Mouse (Mus musculus) intestine, embryonic 16.5 days (tissue): Measurements from ENCODE around the gene Gm48552. TPM values are rescaled to one million over a fixed set of nuclear protein-coding genes. Genes with fewer than 3 reads are reported as not detected.
A peak's percentile ranks its signal among the peaks of the same experiment; 100 is the strongest.

Source experiments
- ATAC-seq: fragments of 200-750 bp; cut with Nextera tagmentation; 2 replicates; pipeline ENCODE4 v1.8.0; 2017; ENCODE audit warnings: moderate TSS enrichment, moderate library complexity
- H3K27ac ChIP-seq: fragments of 300-500 bp; sonication (generic); 2 replicates; pipeline ENCODE4 v1.5.1; 2014; ENCODE audit warnings: mild to moderate bottlenecking, low read length
- H3K27me3 ChIP-seq: fragments of 300-500 bp; sonication (generic); replicated peaks from 2 replicates; pipeline ENCODE4 v1.6.1; 2014; ENCODE audit warnings: low read length, control low read depth, mixed read lengths; ENCODE audit not compliant: control insufficient read depth, insufficient read depth
- H3K36me3 ChIP-seq: fragments of 300-500 bp; sonication (generic); 2 replicates; pipeline ENCODE4 v1.6.1; 2014; ENCODE audit warnings: low read length, control low read depth; ENCODE audit not compliant: control insufficient read depth, insufficient read depth
- H3K4me1 ChIP-seq: fragments of 300-500 bp; sonication (generic); 2 replicates; pipeline ENCODE4 v1.6.1; 2014; ENCODE audit warnings: low read length, control low read depth, mixed read lengths; ENCODE audit not compliant: control insufficient read depth, insufficient read depth
- H3K4me2 ChIP-seq: fragments of 300-500 bp; sonication (generic); 2 replicates; pipeline ENCODE4 v1.6.1; 2014; ENCODE audit warnings: low read depth, low read length, control low read depth
- H3K4me3 ChIP-seq: fragments of 300-500 bp; sonication (generic); 2 replicates; pipeline ENCODE4 v1.5.1; 2014; ENCODE audit warnings: mild to moderate bottlenecking, low read length
- H3K9ac ChIP-seq: fragments of 300-500 bp; sonication (generic); 2 replicates; pipeline ENCODE4 v1.6.1; 2014; ENCODE audit warnings: low read depth, low read length
- H3K9me3 ChIP-seq: fragments of 300-500 bp; sonication (generic); 2 replicates; pipeline ENCODE4 v1.6.1; 2016; ENCODE audit warnings: low read length, control low read depth; ENCODE audit not compliant: control insufficient read depth
- WGBS: fragments of 180-500 bp; shearing (Covaris S2); extraction: QIAGEN DNeasy Blood & Tissue Kit; methylation state at CpG from one replicate; pipeline ENCODE4 v1.1.7; 2014; 5-methylcytosine and 5-hydroxymethylcytosine counted together
- polyA plus RNA-seq: library from polyadenylated mRNA; unstranded; fragments of >200 nt; fragmentation: Nextera tagmentation; extraction: Ambion mirVana; gene quantifications from 2 replicates; pipeline ENCODE4 v1.2.1, GENCODE M21; 2015

Gm48552 gene
- polyA plus RNA-seq, 1 experiment from 2014 or later: 1.8 TPM

GRCm38 (mm10) chr10:81408871-81409291 is 20.1 kb downstream of the Gm48552 start:
- Histone ChIP-seq H3K27me3 (peaks cover 4% of the 10 kb centered on the region; the same call in 1 of the 2 replicates), H3K4me3 (no peak overlapping the region), H3K9ac (no peak overlapping the region), H3K36me3 (peaks cover 14% of the 10 kb centered on the region), H3K9me3 (no peaks in the 10 kb centered on the region), H3K4me1 (peaks cover 73% of the 10 kb centered on the region), H3K4me2 (no peak overlapping the region), H3K27ac (peak overlapping the region; percentile 57)
- WGBS: 21% methylated on average over 9 of the region's 9 CpGs
- peak; percentile 64 for ATAC-seq

GRCm38 (mm10) chr10:81409330-81409729 is 20.5 kb downstream of the Gm48552 start:
- H3K36me3 ChIP-seq: peaks cover 14% of the 10 kb centered on the region
- H3K9ac ChIP-seq: no peak overlapping the region
- ATAC-seq: no peak
- H3K4me1 ChIP-seq: peaks cover 78% of the 10 kb centered on the region
- no peaks in the 10 kb centered on the region for H3K9me3 ChIP-seq
- peak overlapping the region; percentile 57 for H3K27ac ChIP-seq
- no peak overlapping the region for H3K4me2 ChIP-seq
- H3K27me3 ChIP-seq: peaks cover 4% of the 10 kb centered on the region; the same call in 1 of the 2 replicates
- no peak overlapping the region for H3K4me3 ChIP-seq
- WGBS: 39% methylated on average over 8 of the region's 8 CpGs

GRCm38 (mm10) chr10:81410350-81410749 is 21.5 kb downstream of the Gm48552 start:
- Histone ChIP-seq H3K4me2 (no peak overlapping the region), H3K36me3 (peaks cover 13% of the 10 kb centered on the region), H3K9me3 (no peaks in the 10 kb centered on the region), H3K4me1 (peaks cover 88% of the 10 kb centered on the region), H3K27me3 (peaks cover 4% of the 10 kb centered on the region; the same call in 1 of the 2 replicates), H3K4me3 (no peak overlapping the region), H3K27ac (peak overlapping the region; percentile 91), H3K9ac (0 out of 2 replicates have a peak overlapping the region, but pooled peaks have one; percentile 30)
- WGBS: 67% methylated on average over 4 of the region's 4 CpGs
- no peak for ATAC-seq

- Histone ChIP-seq H3K4me1 (peaks cover 94% of the 10 kb centered on the region), H3K4me3 (no peak overlapping the region), H3K27ac (peak overlapping the region; percentile 91), H3K27me3 (peaks cover 4% of the 10 kb centered on the region; the same call in 1 of the 2 replicates), H3K9ac (0 out of 2 replicates have a peak overlapping the region, but pooled peaks have one; percentile 21), H3K9me3 (no peaks in the 10 kb centered on the region), H3K36me3 (peaks cover 7% of the 10 kb centered on the region), H3K4me2 (no peak overlapping the region)
- 70% methylated on average over 9 of the region's 9 CpGs for WGBS
- no peak for ATAC-seq
These were observed 22.2 kb downstream of the Gm48552 start for GRCm38 (mm10) chr10:81410981-81411380.

GRCm38 (mm10) chr10:81411471-81412400 is 22.9 kb downstream of the Gm48552 start:
- H3K36me3 ChIP-seq: peaks cover 4% of the 10 kb centered on the region
- H3K4me1 ChIP-seq: peaks cover 95% of the 10 kb centered on the region
- 44% methylated on average over 18 of the region's 18 CpGs for WGBS
- peak; percentile 11; the same call in 1 of the 2 replicates for ATAC-seq
- H3K27me3 ChIP-seq: peaks cover 3% of the 10 kb centered on the region; the same call in 1 of the 2 replicates
- peak overlapping the region; percentile 16 for H3K4me2 ChIP-seq
- H3K9me3 ChIP-seq: no peaks in the 10 kb centered on the region
- H3K9ac ChIP-seq: peak overlapping the region; percentile 52
- H3K27ac ChIP-seq: peak overlapping the region; percentile 91
- no peak overlapping the region for H3K4me3 ChIP-seq

GRCm38 (mm10) chr10:81412586-81413309 is 23.9 kb downstream of the Gm48552 start:
- Histone ChIP-seq H3K27ac (peak overlapping the region; percentile 91), H3K4me1 (peaks cover 95% of the 10 kb centered on the region), H3K36me3 (peaks cover 4% of the 10 kb centered on the region), H3K27me3 (no peaks in the 10 kb centered on the region), H3K9ac (peak overlapping the region; percentile 52), H3K4me2 (no peak overlapping the region), H3K4me3 (no peak overlapping the region), H3K9me3 (no peaks in the 10 kb centered on the region)
- 72% methylated on average over 16 of the region's 16 CpGs for WGBS
- ATAC-seq: no peak

GRCm38 (mm10) chr10:81413310-81414261 is 24.8 kb downstream of the Gm48552 start:
- H3K9me3 ChIP-seq: no peaks in the 10 kb centered on the region
- 0 out of 2 replicates have a peak overlapping the region, but pooled peaks have one; percentile 1 for H3K4me3 ChIP-seq
- 30% methylated on average over 26 of the region's 26 CpGs for WGBS
- no peaks in the 10 kb centered on the region for H3K27me3 ChIP-seq
- 0 out of 2 replicates have a peak, but pooled peaks have one; percentile 6 for ATAC-seq
- peaks cover 89% of the 10 kb centered on the region for H3K4me1 ChIP-seq
- H3K27ac ChIP-seq: peak overlapping the region; percentile 91
- H3K36me3 ChIP-seq: peaks cover 4% of the 10 kb centered on the region
- peak overlapping the region; percentile 56 for H3K9ac ChIP-seq
- H3K4me2 ChIP-seq: peak overlapping the region; percentile 33

- H3K4me3 ChIP-seq: no peak overlapping the region
- no peak for ATAC-seq
- H3K4me2 ChIP-seq: peak overlapping the region; percentile 33; the same call in 1 of the 2 replicates
- H3K27me3 ChIP-seq: no peaks in the 10 kb centered on the region
- peak overlapping the region; percentile 2; the same call in 1 of the 2 replicates for H3K27ac ChIP-seq
- peaks cover 4% of the 10 kb centered on the region for H3K36me3 ChIP-seq
- peak overlapping the region; percentile 56; the same call in 1 of the 2 replicates for H3K9ac ChIP-seq
- H3K4me1 ChIP-seq: peaks cover 90% of the 10 kb centered on the region
- H3K9me3 ChIP-seq: no peaks in the 10 kb centered on the region
These were observed 25.9 kb downstream of the Gm48552 start for GRCm38 (mm10) chr10:81414682-81415081.
